Comparison of ENCODE assay signal across 38 mouse cellular contexts in the genomic region with DNA sequence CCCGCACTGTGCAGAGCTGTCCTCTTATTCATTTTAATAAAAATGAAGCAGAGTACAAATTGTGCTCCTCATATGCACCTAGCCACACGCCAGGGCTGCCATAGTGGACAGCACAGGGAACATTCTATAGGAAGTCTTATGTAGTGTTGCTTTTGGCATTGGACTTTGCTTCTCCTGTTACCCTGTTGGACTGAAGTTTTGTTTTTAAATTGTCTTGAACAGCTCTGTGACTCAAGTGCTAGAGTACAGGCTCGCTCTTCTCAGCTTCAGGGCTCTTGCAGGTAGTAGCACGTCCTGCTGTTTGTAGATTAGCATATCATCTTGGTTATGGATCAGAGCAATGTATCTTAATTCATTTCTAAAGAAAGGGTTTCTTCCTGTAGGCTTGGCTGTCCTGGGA. TPM values are rescaled to one million over a fixed set of nuclear protein-coding genes. Genes with fewer than 3 reads are reported as not detected.
"Had no signal": no experiment of that assay in that cellular context is flagged by ENCODE, and none has a peak within 500 bp of the region (broad histone marks: within the 10 kb centered on the region; RNA-seq: fewer than 3 reads in every experiment).

No protein-coding gene starts in this region.

- H3K27me3 ChIP-seq: heart, embryonic 15.5 days; hindbrain, embryonic 12.5 days; intestine, embryonic 15.5 days; limb, embryonic 12.5 days; liver, embryonic 13.5 days had no signal

- ATAC-seq: hindbrain, embryonic 16.5 days; inflammation-experienced regulatory T-cells, adult 6 months; intestine, embryonic 15.5 days; intestine, postnatal 0 days had no signal

- H3K27ac ChIP-seq: gastrocnemius, adult 2 months; heart, adult 2 months; heart, embryonic 13.5 days; heart, embryonic 15.5 days; hindbrain, embryonic 10.5 days; hindbrain, embryonic 12.5 days; hindbrain, embryonic 14.5 days; intestine, embryonic 15.5 days; layer of hippocampus, adult 2 months; left cerebral cortex, adult 2 months; limb, embryonic 10.5 days; limb, embryonic 12.5 days; liver, embryonic 13.5 days had no signal

- H3K4me3 ChIP-seq: gastrocnemius, adult 2 months; heart, adult 2 months; heart, embryonic 13.5 days; heart, embryonic 15.5 days; hindbrain, embryonic 10.5 days; hindbrain, embryonic 12.5 days; intestine, embryonic 15.5 days; layer of hippocampus, adult 2 months; left cerebral cortex, adult 2 months; limb, embryonic 10.5 days; limb, embryonic 12.5 days; liver, embryonic 13.5 days had no signal

- H3K9me3 ChIP-seq: heart, embryonic 13.5 days; heart, embryonic 15.5 days; hindbrain, embryonic 10.5 days; hindbrain, embryonic 12.5 days; intestine, embryonic 15.5 days; limb, embryonic 10.5 days; limb, embryonic 12.5 days; liver, embryonic 13.5 days had no signal

- H3K9ac ChIP-seq: heart, embryonic 13.5 days; heart, embryonic 15.5 days; hindbrain, embryonic 12.5 days; hindbrain, embryonic 14.5 days; intestine, embryonic 15.5 days; limb, embryonic 12.5 days; liver, embryonic 13.5 days had no signal

- DNase-seq: gastrocnemius, adult 2 months; gastrocnemius, postnatal 10 days; gastrocnemius, postnatal 25 days; heart, adult 11 months; heart, adult 2 months; heart, postnatal 14 days; heart, postnatal 36 days; kidney, adult 18-20 months; kidney, adult 8-10 months; kidney, postnatal 10 days; kidney, postnatal 25 days; kidney, postnatal 4 days; liver; liver, embryonic 13.5 days had no signal

- H3K36me3 ChIP-seq: hindbrain, embryonic 10.5 days; hindbrain, embryonic 12.5 days; intestine, embryonic 15.5 days; limb, embryonic 10.5 days; limb, embryonic 12.5 days had no signal

- H3K4me2 ChIP-seq: heart, embryonic 11.5 days; heart, embryonic 13.5 days; heart, embryonic 15.5 days; hindbrain, embryonic 12.5 days; hindbrain, embryonic 14.5 days; intestine, embryonic 15.5 days; limb, embryonic 12.5 days; liver, embryonic 11.5 days; liver, embryonic 13.5 days had no signal

RNA-seq across cellular contexts. Expression of gene 4921539E11Rik, which starts 25.2 kb away (rescaled TPM):
- total RNA-seq: gastrocnemius, adult 2 months; gastrocnemius, postnatal 10 days; gastrocnemius, postnatal 25 days; gastrocnemius, postnatal 4 days; heart, adult 2 months; heart, postnatal 14 days; heart, postnatal 36 days; layer of hippocampus, adult 2 months; layer of hippocampus, postnatal 10 days; layer of hippocampus, postnatal 25 days; left cerebral cortex, adult 2 months; left cerebral cortex, postnatal 14 days; left cerebral cortex, postnatal 36 days had no signal
- polyA plus RNA-seq: heart, adult 2 months; heart, embryonic 11.5 days; heart, embryonic 13.5 days; heart, embryonic 15.5 days; heart, postnatal 0 days; hindbrain, embryonic 10.5 days; hindbrain, embryonic 12.5 days; hindbrain, embryonic 14.5 days; hindbrain, embryonic 16.5 days; inflammation-experienced regulatory T-cells, adult 6 months; intestine, embryonic 15.5 days; intestine, postnatal 0 days; kidney, embryonic 14.5 days; kidney, embryonic 16.5 days; limb, embryonic 10.5 days; limb, embryonic 12.5 days; limb, embryonic 14.5 days; liver, embryonic 11.5 days; liver, embryonic 13.5 days had no signal
